Mouse (Mus musculus) ES-Bruce4 (cell line): ENCODE results near the gene Gm19668.

Experiments
- CTCF ChIP-seq: IDR thresholded peaks from one replicate; pipeline ENCODE4 v1.8.1; 2011; ENCODE audit warnings: low read depth, low read length
- POLR2A ChIP-seq: IDR thresholded peaks from one replicate; pipeline ENCODE4 v1.8.1; 2011; ENCODE audit warnings: low read length; ENCODE audit not compliant: insufficient read depth

- TF ChIP-seq POLR2A (no peak), CTCF (no peak)
These were observed 19.6 kb upstream of the Gm19668 start for GRCm38 (mm10) chr10:77818523-77818922.
